Comparison of ENCODE assay signal across 12 mouse cellular contexts in genomic region chr4:45208832-45209363, GRCm38 (mm10). TPM values are rescaled to one million over a fixed set of nuclear protein-coding genes. Genes with fewer than 3 reads are reported as not detected.
DNase-seq lines count a peak whose midpoint lies in the region; ATAC-seq lines count a peak whose summit lies in the region.
"Had no signal": no experiment of that assay in that cellular context is flagged by ENCODE, and none has a peak within 500 bp of the region (broad histone marks: within the 10 kb centered on the region; RNA-seq: fewer than 3 reads in every experiment).

No protein-coding gene starts in this region.

- peak; percentile 90 for ATAC-seq in forebrain, embryonic 16.5 days

- H3K9ac ChIP-seq in forebrain, embryonic 16.5 days (replicated peaks; ENCODE audit: low read depth, low read length) = no peak overlapping the region
- H3K9ac ChIP-seq: embryonic facial prominence, embryonic 13.5 days; heart, embryonic 15.5 days had no signal

- H3K4me1 ChIP-seq in forebrain, embryonic 16.5 days (replicated peaks; ENCODE audit: control insufficient read depth, insufficient read depth, low read length) = peaks cover 14% of the 10 kb centered on the region

- H3K27me3 ChIP-seq in forebrain, embryonic 16.5 days (replicated peaks; ENCODE audit: control insufficient read depth, insufficient read depth, low read length) = no peaks in the 10 kb centered on the region
- H3K27me3 ChIP-seq: embryonic facial prominence, embryonic 13.5 days; heart, embryonic 15.5 days had no signal

- WGBS in forebrain, embryonic 16.5 days = 9% methylated on average over 12 of the region's 12 CpGs

- no peak overlapping the region for H3K27ac ChIP-seq in forebrain, embryonic 16.5 days (ENCODE audit: low read length)
- H3K27ac ChIP-seq: embryonic facial prominence, embryonic 13.5 days; heart, embryonic 15.5 days; kidney, postnatal 0 days had no signal

- peak; percentile 5 for DNase-seq in left cerebral cortex, adult 11 months (ENCODE audit: low spot score)
- no peak for DNase-seq in left cerebral cortex, adult 18-20 months (ENCODE audit: low spot score in 2 of 2)
- DNase-seq in layer of hippocampus, postnatal 25 days (ENCODE audit: extremely low spot score in 1 of 2, low spot score in 1 of 2) = peak; percentile 25
- DNase-seq in right cerebral cortex, postnatal 10 days (ENCODE audit: low spot score in 2 of 2) = peak; percentile 68 to 72
- no peak for DNase-seq in ovary, postnatal 36 days (ENCODE audit: low spot score)
- DNase-seq in embryo, embryonic 11 days = no peak
- DNase-seq: adrenal gland, postnatal 25 days had no signal

- H3K9me3 ChIP-seq in forebrain, embryonic 16.5 days (ENCODE audit: control insufficient read depth, low read length) = no peaks in the 10 kb centered on the region
- H3K9me3 ChIP-seq: embryonic facial prominence, embryonic 13.5 days; G1E; heart, embryonic 15.5 days had no signal

- H3K36me3 ChIP-seq in forebrain, embryonic 16.5 days (ENCODE audit: control insufficient read depth, insufficient read depth) = no peaks in the 10 kb centered on the region
- H3K36me3 ChIP-seq: embryonic facial prominence, embryonic 13.5 days; G1E; heart, embryonic 15.5 days had no signal

- no peak overlapping the region for H3K4me3 ChIP-seq in forebrain, embryonic 16.5 days (replicated peaks; ENCODE audit: low read length)
- H3K4me3 ChIP-seq: embryonic facial prominence, embryonic 13.5 days; heart, embryonic 15.5 days had no signal

- H3K4me2 ChIP-seq in forebrain, embryonic 16.5 days (ENCODE audit: low read length) = no peak overlapping the region
- H3K4me2 ChIP-seq: embryonic facial prominence, embryonic 13.5 days; heart, embryonic 15.5 days had no signal

RNA-seq across cellular contexts. Expression of gene Frmpd1, which starts 24.2 kb away (rescaled TPM):
- 10 to 100 TPM in 1 of 2 experiments, 1 to 10 TPM in 1; 9.2 to 11.9 TPM for total RNA-seq in left cerebral cortex, adult 18-20 months (2021)
- polyA plus RNA-seq in forebrain, embryonic 16.5 days (2015; fragmentation: Nextera tagmentation; extraction: Ambion mirVana) = 0.42 and 0.62 TPM in 2 replicates
- total RNA-seq in layer of hippocampus, postnatal 25 days (2021) = 10 to 100 TPM; 15.1 to 16.6 TPM

Comparison
In these comparisons a context has a peak if more than half of its experiments do, and no peak if none do; other contexts are left out.
1. DNase-seq: peak in left cerebral cortex, adult 11 months (single experiment), layer of hippocampus, postnatal 25 days (2 of 2) and right cerebral cortex, postnatal 10 days (2 of 2); none in left cerebral cortex, adult 18-20 months (0 of 2), ovary, postnatal 36 days (single experiment) and embryo, embryonic 11 days (single experiment).